Mouse (Mus musculus): Measurements from ENCODE around the gene Gm3629. TPM values are rescaled to one million over a fixed set of nuclear protein-coding genes. Genes with fewer than 3 reads are reported as not detected.
"Not testable (repeated sequence)": the region's sequence is repeated elsewhere in the genome, so short reads cannot be mapped to it uniquely, and the experiment has no call there.

Gene Gm3629
- 0.38 and 0.40 TPM in 2 replicates for polyA plus RNA-seq (2012; rRNA removed)

DNA sequence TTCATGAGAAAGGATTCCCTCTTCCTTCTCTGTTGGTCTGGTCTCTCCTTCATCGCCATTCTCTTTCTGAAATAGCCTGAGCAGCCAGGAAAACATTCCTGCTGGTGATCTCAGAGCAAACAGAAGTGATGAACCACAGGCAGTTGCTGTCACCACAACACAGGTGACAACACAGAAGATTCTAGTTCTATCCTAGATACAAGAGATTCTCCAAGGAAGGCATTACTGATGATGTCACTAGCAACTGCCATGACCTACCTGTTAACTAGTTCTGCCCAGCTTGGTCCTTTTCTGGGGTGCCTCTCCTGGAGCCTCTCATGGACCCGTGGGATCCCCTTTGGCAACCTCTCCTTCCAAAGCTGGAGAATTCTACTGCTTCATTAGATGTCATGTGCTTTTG lies at the start of gene Gm3629:
TSS of gene Gm3629 (minus strand) at position 101 of the 400 bp plus-strand sequence.
- DNase-seq (ENCODE audit: extremely low spot score in 1 of 2, low spot score in 1 of 2) = not testable (repeated sequence)

DNA sequence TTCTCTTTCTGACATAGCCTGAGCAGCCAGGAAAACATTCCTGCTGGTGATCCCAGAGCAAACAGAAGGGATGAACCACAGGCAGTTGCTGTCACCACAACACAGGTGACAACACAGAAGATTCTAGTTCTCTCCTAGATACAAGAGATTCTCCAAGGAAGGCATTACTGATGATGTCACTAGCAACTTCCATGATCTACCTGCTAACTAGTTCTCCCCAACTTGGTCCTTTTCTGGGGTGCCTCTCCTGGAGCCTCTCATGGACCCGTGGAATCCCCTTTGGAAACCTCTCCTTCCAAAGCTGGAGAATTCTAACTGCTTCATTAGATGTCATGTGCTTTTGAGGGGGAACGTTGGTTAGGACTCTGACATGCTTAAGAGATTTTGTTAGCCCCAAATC lies 31.9 kb upstream of the Gm3629 start, which contains the start of gene Gm3460:
TSS of gene Gm3460 (minus strand) at position 101 of the 400 bp plus-strand sequence.
- DNase-seq (ENCODE audit: extremely low spot score in 1 of 2, low spot score in 1 of 2) = not testable (repeated sequence)

- not testable (repeated sequence) for DNase-seq (ENCODE audit: extremely low spot score in 1 of 2, low spot score in 1 of 2)
These were observed 16.0 kb upstream of the Gm3629 start for GRCm38 (mm10) chr14:6606436-6606835.

DNA sequence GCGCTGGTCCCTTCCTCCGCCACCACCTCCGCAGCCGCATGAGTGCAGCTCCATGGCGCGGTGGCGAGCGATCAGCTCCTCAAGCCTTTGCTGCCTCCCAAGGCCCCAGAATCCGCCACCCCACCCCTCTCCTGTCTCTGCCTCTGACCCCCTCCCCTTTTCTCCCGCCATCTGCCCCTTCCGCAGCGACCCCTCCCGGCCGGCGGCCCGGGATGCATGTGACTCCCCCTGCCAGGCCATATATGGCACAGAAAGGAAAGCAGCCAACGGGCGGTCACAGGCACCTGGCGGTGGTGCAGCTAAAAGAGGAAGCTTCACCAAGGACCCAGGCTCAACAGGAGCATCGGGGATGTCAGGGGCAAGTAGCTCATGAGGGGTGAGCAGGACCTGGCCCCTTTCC lies 14.6 kb upstream of the Gm3629 start:
- peak in 1 of 2 experiments; percentile 5 for DNase-seq (ENCODE audit: extremely low spot score in 1 of 2, low spot score in 1 of 2)

- DNase-seq (ENCODE audit: extremely low spot score in 1 of 2, low spot score in 1 of 2) = not testable (repeated sequence)
These were observed 14.1 kb upstream of the Gm3629 start for GRCm38 (mm10) chr14:6604551-6604950.

DNA sequence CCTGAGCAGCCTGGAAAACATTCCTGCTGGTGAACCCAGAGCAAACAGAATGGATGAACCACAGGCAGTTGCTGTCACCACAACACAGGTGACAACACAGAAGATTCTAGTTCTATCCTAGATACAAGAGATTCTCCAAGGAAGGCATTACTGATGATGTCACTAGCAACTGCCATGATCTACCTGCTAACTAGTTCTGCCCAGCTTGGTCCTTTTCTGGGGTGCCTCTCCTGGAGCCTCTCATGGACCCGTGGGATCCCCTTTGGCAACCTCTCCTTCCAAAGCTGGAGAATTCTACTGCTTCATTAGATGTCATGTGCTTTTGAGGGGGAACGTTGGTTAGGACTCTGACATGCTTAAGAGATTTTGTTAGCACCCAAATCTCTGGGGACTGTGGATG lies 53.2 kb downstream of the Gm3629 start, which contains the start of gene Gm8356:
TSS of gene Gm8356 (minus strand) at position 101 of the 400 bp plus-strand sequence.
- DNase-seq (ENCODE audit: extremely low spot score in 1 of 2, low spot score in 1 of 2) = not testable (repeated sequence)

Other genes starting within 250 kb of the Gm3629 start
- gene Gm3618, start 246.9 kb downstream of the Gm3629 start, polyA plus RNA-seq (2012; rRNA removed) = not detected in 2 replicates
- gene Gm16440, start 200.3 kb downstream of the Gm3629 start, polyA plus RNA-seq (2012; rRNA removed) = not detected in 2 replicates
- gene Gm3591, start 178.1 kb downstream of the Gm3629 start, polyA plus RNA-seq (2012; rRNA removed) = 0.76 and 1.0 TPM in 2 replicates
- gene Gm3594, start 146.0 kb downstream of the Gm3629 start, polyA plus RNA-seq (2012; rRNA removed) = not detected in 2 replicates
- gene Gm8356, start 53.3 kb downstream of the Gm3629 start, polyA plus RNA-seq (2012; rRNA removed) = not detected in 2 replicates
- 0.54 and 0.82 TPM in 2 replicates for gene Gm3460, start 31.8 kb upstream of the Gm3629 start, polyA plus RNA-seq (2012; rRNA removed)
- not detected in 2 replicates for gene Gm10251, start 93.6 kb upstream of the Gm3629 start, polyA plus RNA-seq (2012; rRNA removed)
- gene Gm8050, start 129.6 kb upstream of the Gm3629 start, polyA plus RNA-seq (2012; rRNA removed) = not detected in 2 replicates
- gene Gm3636, start 151.7 kb upstream of the Gm3629 start, polyA plus RNA-seq (2012; rRNA removed) = 7.7 and 7.8 TPM in 2 replicates
- gene Gm8362, start 183.8 kb upstream of the Gm3629 start, polyA plus RNA-seq (2012; rRNA removed) = not detected in 2 replicates
- not detected in 2 replicates for gene Gm3642, start 249.7 kb upstream of the Gm3629 start, polyA plus RNA-seq (2012; rRNA removed)